Mouse (Mus musculus) cerebellum, postnatal 14 days (tissue): ENCODE results near the gene Gm28490.
"Not testable (repeated sequence)": the region's sequence is repeated elsewhere in the genome, so short reads cannot be mapped to it uniquely, and the experiment has no call there.

Experiments used
- DNase-seq, 2 experiments: peaks; one replicate each; pipeline ENCODE4 v3.0.0; 2021; ENCODE audit warnings: mixed read lengths in 2 of 2

Gene Gm28490

DNA sequence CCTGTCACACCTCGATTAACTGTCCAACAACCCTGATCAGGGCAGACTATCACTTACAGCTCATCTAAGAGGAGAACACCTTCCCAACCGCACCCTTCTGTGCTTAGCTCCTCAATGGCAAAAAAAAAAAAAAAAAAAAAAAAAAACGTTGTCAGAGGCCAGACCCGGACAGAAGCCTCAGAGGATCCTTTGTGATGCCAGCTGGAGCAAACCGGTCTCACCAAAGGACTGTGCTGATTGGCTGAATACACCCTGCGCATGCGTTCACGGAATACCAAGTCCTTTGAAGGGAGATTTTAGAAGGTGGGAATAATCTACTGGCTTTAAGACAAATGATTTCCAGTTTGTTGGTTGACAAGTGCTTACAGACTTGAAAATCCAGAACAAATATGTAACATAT is at the start of gene Gm28490:
Gm28490 (minus strand) TSS at position 101 of the 400 bp plus-strand sequence.
- not testable (repeated sequence) for DNase-seq
